Comparison of ENCODE assay signal across 9 mouse cellular contexts in genomic region chr8:34671716-34672115, GRCm38 (mm10).
DNase-seq lines count a peak whose midpoint lies in the region; ATAC-seq and TF ChIP-seq lines count a peak whose summit lies in the region.
"Had no signal": no experiment of that assay in that cellular context is flagged by ENCODE, and none has a peak within 500 bp of the region (broad histone marks: within the 10 kb centered on the region; RNA-seq: fewer than 3 reads in every experiment).

No protein-coding gene starts in this region.

- H3K4me1 ChIP-seq in intestine, embryonic 16.5 days (ENCODE audit: control insufficient read depth, insufficient read depth, low read length), result peaks cover 32% of the 10 kb centered on the region
- peaks cover 15% of the 10 kb centered on the region for H3K4me1 ChIP-seq in spleen, adult 2 months (ENCODE audit: control insufficient read depth, insufficient read depth, insufficient read length)

- H3K36me3 ChIP-seq in intestine, embryonic 16.5 days (ENCODE audit: control insufficient read depth, insufficient read depth, low read length), result no peaks in the 10 kb centered on the region
- H3K36me3 ChIP-seq in spleen, adult 2 months (ENCODE audit: control insufficient read depth, insufficient read depth, low read length), result no peaks in the 10 kb centered on the region

- H3K27ac ChIP-seq in intestine, embryonic 16.5 days (ENCODE audit: low read length), result peak overlapping the region; percentile 79
- H3K27ac ChIP-seq in spleen, adult 2 months (ENCODE audit: insufficient read depth, low read length), result peak overlapping the region; percentile 76

- 8% methylated on average over 3 of the region's 3 CpGs for WGBS in intestine, embryonic 16.5 days
- 6% methylated on average over 3 of the region's 3 CpGs for WGBS in spleen, adult 2 months

- TF ChIP-seq POLR2A in spleen, adult 2 months (IDR thresholded peaks at IDR 0.05; ENCODE audit: low read depth, low read length), result no peak

- peak; percentile 52 to 56 for DNase-seq in B cell, adult 2 months
- DNase-seq in spleen, adult 2 months (ENCODE audit: low read depth in 1 of 2, low spot score in 2 of 2), result peak in 1 of 2 experiments; percentile 45
- DNase-seq in left cerebral cortex, adult 9 months (ENCODE audit: low spot score in 2 of 2), result no peak
- no peak for DNase-seq in frontal cortex, postnatal 36 days (ENCODE audit: low spot score in 2 of 2)
- DNase-seq: heart, postnatal 36 days; right cerebral cortex, postnatal 4 days had no signal

- H3K9ac ChIP-seq in intestine, embryonic 16.5 days (ENCODE audit: low read depth, low read length), result no peak overlapping the region

- no peaks in the 10 kb centered on the region for H3K9me3 ChIP-seq in intestine, embryonic 16.5 days (ENCODE audit: control insufficient read depth, low read length)

- peak; percentile 84 for ATAC-seq in CD4-positive, CD25-positive, alpha-beta regulatory T cell, adult 4 months
- ATAC-seq in intestine, embryonic 16.5 days, result peak; percentile 86
- no peak for ATAC-seq in erythroid progenitor cell, adult 5-6 weeks (replicated peaks; ENCODE audit: low FRiP score, poor library complexity, severe bottlenecking)

- no peaks in the 10 kb centered on the region for H3K27me3 ChIP-seq in intestine, embryonic 16.5 days (replicated peaks; ENCODE audit: control insufficient read depth, insufficient read depth, low read length)
- no peaks in the 10 kb centered on the region for H3K27me3 ChIP-seq in spleen, adult 2 months (ENCODE audit: control insufficient read depth, insufficient read depth, low read length)

- H3K4me2 ChIP-seq in intestine, embryonic 16.5 days (ENCODE audit: low read depth, low read length), result no peak overlapping the region

- TF ChIP-seq CTCF in spleen, adult 2 months (IDR thresholded peaks at IDR 0.05; ENCODE audit: extremely low read depth, insufficient read depth, insufficient read length, insufficient replicate concordance), result no peak

- no peak overlapping the region for H3K4me3 ChIP-seq in intestine, embryonic 16.5 days (ENCODE audit: low read length)
- H3K4me3 ChIP-seq in spleen, adult 2 months (ENCODE audit: extremely low read depth, insufficient read depth, insufficient read length), result no peak overlapping the region

Comparison
In these comparisons a context has a peak if more than half of its experiments do, and no peak if none do; other contexts are left out.
1. DNase-seq: peak in B cell, adult 2 months (2 of 2); none in left cerebral cortex, adult 9 months (0 of 2) and frontal cortex, postnatal 36 days (0 of 2).